Mouse (Mus musculus) large intestine, adult 2 months (tissue): ENCODE measurements around the gene Mboat7. TPM values are rescaled to one million over a fixed set of nuclear protein-coding genes. Genes with fewer than 3 reads are reported as not detected.
"Not testable (repeated sequence)": the region's sequence is repeated elsewhere in the genome, so short reads cannot be mapped to it uniquely, and the experiment has no call there.

Experiments
- DNase-seq: peaks from one replicate; pipeline ENCODE4 v3.0.0-alpha.2; 2012; ENCODE audit warnings: low read depth, low spot score
- WGBS: fragments of 180-500 bp; shearing (Covaris S2); methylation state at CpG from one replicate; pipeline ENCODE4 v1.1.7; 2018; 5-methylcytosine and 5-hydroxymethylcytosine counted together
- polyA plus RNA-seq: library from polyadenylated mRNA; depleted of rRNA; stranded (reverse); fragments of >200 nt; gene quantifications from 2 replicates; pipeline ENCODE4 v1.2.3, GENCODE M21; 2012; rRNA removed

Mboat7 gene
- 41.4 and 49.5 TPM in 2 replicates for polyA plus RNA-seq

GRCm38 (mm10) chr7:3692987-3693808 is at the start of gene Mboat7:
Gene Mboat7 (minus strand): TSS chr7:3693523.
- DNase-seq, result peak; percentile 96
- WGBS, result under 1% methylated on average over 55 of the region's 55 CpGs

- DNase-seq, result not testable (repeated sequence)
- WGBS, result no CpG with 5 or more reads among the region's 1 CpGs
Observed at GRCm38 (mm10) chr7:3732675-3733074, 39.4 kb upstream of the Mboat7 start.

GRCm38 (mm10) chr7:3725459-3725858 is 32.1 kb upstream of the Mboat7 start:
- DNase-seq, result not testable (repeated sequence)

- WGBS, result 38% methylated on average over 1 of the region's 3 CpGs
- DNase-seq, result not testable (repeated sequence)
Observed at GRCm38 (mm10) chr7:3720268-3720667, 26.9 kb upstream of the Mboat7 start, which contains the start of gene Pirb. Gene Pirb (minus strand): TSS chr7:3720391.

- 17% methylated on average over 1 of the region's 1 CpGs for whole genome bisulfite sequencing
- no peak for DNase-seq
Observed at GRCm38 (mm10) chr7:3715249-3715648, 21.9 kb upstream of the Mboat7 start.

DNA sequence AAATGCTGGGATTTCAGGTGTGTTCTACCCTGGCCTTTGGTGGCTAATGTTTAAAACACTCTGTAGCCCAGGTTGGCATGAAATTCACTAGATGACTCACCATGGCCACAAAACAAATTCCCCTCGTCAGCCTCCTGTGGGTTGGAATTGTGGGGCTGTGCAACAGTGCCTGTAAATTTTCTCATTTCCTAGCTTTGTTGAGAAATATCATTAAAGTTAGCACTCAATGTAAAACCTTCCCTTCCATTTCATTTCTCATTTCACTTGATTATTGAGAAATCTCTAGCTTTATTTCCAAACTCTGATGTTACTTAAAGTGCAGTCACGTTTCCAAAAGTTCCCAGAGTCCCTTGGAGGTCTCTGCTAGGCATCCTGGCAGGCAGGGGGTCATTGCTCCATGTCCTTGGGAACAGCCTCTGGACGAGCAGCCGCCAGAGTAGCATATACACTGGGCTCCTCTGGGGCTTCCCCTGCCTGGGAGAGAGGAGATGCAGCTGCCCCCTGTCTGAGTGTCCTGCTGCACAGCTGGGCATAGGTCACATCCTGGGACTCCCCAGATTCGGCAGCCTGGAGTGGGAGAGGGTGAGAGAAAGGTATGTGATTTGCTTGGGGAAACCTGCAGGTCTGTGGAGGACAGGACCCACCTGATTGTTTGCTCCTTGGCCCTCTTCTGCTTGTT is 19.1 kb upstream of the Mboat7 start:
- WGBS, result 18% methylated on average over 5 of the region's 5 CpGs
- DNase-seq, result no peak

- 54% methylated on average over 1 of the region's 1 CpGs for WGBS
- no peak for DNase-seq
Observed at GRCm38 (mm10) chr7:3709000-3709399, 15.7 kb upstream of the Mboat7 start.

- WGBS, result 54% methylated on average over 5 of the region's 5 CpGs
- DNase-seq, result not testable (repeated sequence)
Observed at GRCm38 (mm10) chr7:3708447-3708980, 15.2 kb upstream of the Mboat7 start.

DNA sequence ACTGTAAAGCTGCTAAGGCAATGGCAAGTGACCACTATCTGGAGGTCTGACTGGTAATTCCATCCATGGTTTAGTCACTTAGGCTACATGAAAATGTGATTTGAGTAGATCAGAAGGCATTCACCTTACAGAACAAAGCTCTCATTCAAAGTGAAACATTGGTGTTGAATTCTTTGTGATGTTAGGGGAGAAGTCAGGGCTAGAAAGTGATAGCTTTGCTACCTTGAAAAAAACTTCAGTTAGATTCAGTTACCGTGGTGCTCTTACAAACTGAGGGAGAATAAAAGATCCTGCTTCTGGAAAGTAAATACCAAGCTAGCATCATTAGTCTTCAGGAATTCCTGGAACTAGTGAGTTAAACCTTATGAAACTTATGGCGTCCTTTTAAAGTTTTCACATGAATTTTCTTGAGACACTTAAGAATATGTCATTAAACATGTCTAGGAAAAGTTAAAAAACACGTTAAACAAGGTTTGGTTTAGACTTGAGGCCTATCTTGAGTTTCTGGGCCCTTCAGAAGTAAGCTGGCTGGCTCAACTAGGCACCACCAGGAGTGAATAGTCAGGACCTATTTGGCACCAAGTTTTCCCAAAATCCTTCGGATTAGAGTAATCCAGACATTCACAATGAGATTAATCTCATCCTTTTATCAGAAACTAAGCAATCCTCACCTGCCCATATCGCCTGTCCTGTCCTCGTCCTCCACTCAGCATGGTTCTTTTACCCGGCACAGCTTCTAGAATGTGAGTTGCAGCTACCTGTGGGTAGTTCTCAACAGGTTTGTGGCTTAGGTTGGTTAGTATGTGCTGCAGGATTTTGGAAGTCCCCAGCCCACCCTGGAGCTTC is 14.5 kb upstream of the Mboat7 start:
- DNase-seq, result no peak
- 63% methylated on average over 7 of the region's 7 CpGs for WGBS

GRCm38 (mm10) chr7:3707027-3707426 is 13.7 kb upstream of the Mboat7 start:
- no peak for DNase-seq
- WGBS, result 58% methylated on average over 4 of the region's 4 CpGs

- DNase-seq, result no peak
- WGBS, result 27% methylated on average over 11 of the region's 11 CpGs
Observed at GRCm38 (mm10) chr7:3706343-3706934, 13.1 kb upstream of the Mboat7 start.

DNA sequence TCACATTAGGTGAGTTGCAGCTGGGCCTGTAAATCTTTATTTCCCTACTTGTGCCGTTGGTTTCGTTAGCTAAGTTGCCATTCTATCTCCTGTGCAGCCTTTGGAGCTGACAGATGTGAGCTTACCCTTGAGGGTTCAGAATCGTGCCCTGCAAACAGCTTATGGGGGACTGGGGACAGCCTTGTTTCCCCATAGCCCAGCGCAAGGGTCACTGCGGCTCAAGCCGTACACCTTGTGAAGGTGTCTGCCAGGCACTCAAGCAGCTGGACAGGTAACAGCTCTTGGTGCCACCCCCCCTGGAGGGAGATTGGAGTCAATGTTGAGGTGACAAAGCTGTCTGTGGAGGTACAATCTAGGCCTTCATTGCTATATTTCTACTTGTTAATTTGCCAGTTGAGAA is 12.6 kb upstream of the Mboat7 start:
- WGBS, result 13% methylated on average over 6 of the region's 6 CpGs
- no peak for DNase-seq

- DNase-seq, result not testable (repeated sequence)
- 10% methylated on average over 7 of the region's 7 CpGs for WGBS
Observed at GRCm38 (mm10) chr7:3705461-3705860, 12.1 kb upstream of the Mboat7 start.

- WGBS, result under 1% methylated on average over 20 of the region's 20 CpGs
- no peak for DNase-seq
Observed at GRCm38 (mm10) chr7:3704475-3704874, 11.2 kb upstream of the Mboat7 start.

GRCm38 (mm10) chr7:3703879-3704441 is 10.6 kb upstream of the Mboat7 start, which contains the start of gene Rps9:
Gene Rps9 (plus strand): TSS chr7:3703993.
- DNase-seq, result peak; percentile 80
- WGBS, result under 1% methylated on average over 42 of the region's 42 CpGs

DNA sequence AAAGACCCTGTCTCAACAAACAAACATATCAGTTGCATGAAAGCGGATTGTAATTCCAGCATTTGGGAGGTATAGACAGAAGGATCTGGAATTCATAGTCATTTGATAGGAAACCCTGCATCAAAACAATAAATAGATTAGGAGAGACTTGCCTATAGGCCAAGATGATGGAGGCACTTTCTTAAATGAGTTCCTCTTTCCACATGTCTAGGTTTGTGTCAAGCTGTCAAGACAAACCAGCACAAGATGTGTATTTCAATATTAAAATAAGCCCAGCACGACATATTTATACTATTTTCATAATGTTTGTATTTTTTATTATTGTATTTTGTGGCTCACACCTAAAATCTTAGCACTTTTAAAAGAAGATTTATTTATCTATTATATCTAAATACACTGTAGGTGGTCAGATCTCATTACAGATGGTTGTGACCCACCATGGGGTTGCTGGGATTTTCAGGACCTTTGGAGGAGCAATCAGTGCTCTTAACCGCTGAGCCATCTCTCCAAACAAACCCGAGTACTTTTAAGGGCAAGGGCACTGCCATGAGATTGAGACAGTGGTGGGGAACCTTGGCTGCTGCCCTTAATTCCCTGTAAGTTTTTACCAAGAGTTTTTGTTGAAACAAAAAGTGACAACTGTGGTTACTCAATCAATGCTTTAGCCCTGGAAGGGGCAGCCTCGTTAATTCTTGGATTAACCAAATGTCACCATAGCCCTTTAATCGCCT is 10.0 kb upstream of the Mboat7 start:
- DNase-seq, result no peak
- 18% methylated on average over 6 of the region's 6 CpGs for WGBS

DNA sequence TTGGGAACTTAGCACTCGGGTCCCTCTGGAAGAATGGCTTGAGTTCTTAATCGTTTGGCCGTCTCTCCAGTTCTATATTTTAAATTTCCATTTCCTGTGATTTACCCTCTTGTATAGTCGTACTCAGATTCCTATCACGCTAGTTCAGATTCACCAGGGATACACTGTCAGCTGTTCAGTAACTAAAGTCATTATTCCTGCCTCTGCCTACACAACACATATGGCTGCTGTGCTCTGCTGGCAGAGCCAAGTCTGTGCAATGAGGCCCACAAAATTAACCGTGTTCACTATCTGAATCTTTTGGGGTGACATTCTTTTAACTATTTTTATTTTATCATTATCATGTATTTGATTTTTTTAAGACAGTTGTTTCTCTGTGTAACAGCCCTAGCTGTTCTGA is 5.1 kb upstream of the Mboat7 start:
- no peak for DNase-seq
- WGBS, result 94% methylated on average over 6 of the region's 6 CpGs

DNA sequence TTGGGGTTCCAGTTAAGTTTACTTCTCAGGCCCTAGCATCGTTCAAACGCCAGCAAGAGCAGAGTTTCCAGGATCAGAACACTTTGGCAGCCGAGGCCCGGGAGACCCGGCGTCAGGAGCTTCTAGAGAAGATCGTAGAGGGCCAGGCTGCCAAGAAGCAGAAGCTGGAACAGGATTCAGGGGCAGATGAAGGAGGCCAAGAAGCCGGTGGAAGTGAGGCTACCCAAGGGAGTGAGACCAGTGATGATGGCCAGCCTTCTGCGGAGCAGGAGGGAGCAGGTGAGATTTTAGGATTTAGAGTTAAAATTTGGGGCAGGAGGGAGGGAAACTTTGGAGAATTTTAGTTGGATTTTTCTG is 1.6 kb upstream of the Mboat7 start:
- WGBS, result 7% methylated on average over 9 of the region's 9 CpGs
- DNase-seq, result not testable (repeated sequence)
